Mouse (Mus musculus) cerebellum, adult (tissue): ENCODE results near the gene Creb5.

ENCODE experiments used
- ATAC-seq: cut with Nextera tagmentation; 2 replicates; pipeline ENCODE4 v1.9.2; 2017; ENCODE audit warnings: mild to moderate bottlenecking, moderate library complexity, mixed read lengths; ENCODE audit not compliant: insufficient number of reproducible peaks, low FRiP score, low TSS enrichment

Gene Creb5

DNA sequence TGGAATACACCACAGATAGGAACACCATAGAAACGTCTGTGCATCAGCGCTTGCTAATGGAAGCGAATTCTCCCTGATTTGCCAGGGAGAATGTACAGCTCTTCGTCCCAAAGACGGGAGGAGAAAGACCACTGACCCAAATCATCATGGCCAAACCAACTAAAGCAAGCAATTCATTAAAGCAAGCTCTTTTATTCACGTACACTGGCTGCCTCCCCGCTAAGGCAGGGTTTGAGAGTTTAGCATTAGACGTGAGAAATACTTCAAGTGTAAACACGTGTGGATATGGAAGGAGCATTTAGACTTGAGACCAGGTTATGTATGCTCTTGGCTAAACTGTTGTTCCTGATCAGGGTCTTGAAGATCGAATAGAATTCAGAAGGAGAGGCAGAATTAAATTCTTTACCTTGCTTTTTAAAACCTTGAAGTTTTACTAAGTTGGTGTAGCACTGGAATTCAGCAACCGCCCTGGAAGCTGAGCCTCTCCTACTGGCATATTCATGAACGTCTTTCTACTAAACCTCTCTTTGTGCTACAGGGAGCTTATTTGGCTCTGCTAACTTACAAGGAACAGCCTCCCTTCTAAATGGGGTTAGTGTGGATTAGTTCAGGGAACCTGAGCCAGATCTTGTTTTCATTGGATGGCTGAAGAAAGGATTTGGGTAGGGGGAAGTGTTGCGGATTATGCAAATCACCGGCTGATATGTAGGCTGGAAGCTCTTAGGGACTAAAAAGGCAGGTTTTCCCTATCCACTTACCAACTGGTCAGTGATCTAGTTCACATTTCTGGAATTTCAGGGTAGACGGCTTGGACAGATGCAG, 337.6 kb downstream of the Creb5 start:
- ATAC-seq = no peak

DNA sequence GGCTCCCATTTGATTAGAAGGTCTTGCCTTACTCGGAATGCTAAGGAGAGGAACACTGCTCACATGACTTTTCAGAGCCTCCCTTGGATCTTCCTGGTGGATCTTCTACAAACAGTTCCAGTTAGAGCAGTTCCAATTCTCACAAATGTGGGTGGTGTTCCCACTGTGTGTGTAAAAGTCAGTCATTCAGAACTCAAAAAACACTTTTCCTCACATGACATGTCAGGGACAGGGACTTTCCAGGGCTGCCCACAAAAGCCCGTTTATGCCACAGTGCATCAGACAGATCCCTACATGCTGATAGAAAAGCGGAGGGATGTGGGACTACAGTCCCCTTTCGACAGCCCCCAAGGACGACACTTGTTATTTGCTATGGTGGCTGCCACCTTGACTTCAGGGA, 339.0 kb downstream of the Creb5 start:
- no peak for ATAC-seq

DNA sequence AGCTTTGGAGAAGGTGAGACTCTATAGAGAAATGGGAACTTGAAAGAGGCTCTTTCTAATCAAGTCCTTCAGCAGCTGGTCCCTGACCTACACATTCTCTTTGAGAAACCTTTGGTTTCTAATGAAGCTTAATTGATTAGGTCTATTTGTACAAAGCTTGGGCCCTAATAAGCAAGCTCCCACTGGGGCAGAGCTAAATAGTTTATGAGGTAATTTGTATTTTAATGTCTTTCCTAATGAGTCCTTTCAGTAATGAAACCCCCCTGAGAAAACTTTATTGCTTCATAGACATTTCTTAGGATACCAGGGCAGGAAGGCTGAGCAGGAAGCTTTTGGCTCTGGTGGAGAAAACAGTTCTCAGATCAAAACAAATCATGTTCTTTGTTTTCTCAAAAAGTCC, 341.6 kb downstream of the Creb5 start:
- no peak for ATAC-seq

DNA sequence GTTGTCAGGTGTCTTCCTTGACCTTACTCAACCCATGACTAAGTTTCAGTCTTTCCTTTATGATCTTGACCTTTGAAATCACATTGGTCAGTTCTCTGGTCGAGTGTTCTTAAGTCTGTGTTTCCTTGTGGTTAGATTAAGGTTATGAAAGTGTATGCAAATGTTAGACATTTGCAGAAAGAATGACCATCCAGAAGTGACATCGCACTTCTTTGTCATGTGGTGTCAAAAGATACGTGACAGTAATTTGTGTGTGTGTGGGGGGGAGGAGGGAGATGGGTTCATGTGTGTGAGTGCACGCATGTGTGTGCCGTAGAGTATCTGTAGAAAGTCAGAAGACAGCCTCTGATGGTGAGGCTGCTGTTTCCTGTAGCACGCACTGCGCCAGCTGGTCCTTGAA, 348.4 kb downstream of the Creb5 start:
- ATAC-seq = no peak

DNA sequence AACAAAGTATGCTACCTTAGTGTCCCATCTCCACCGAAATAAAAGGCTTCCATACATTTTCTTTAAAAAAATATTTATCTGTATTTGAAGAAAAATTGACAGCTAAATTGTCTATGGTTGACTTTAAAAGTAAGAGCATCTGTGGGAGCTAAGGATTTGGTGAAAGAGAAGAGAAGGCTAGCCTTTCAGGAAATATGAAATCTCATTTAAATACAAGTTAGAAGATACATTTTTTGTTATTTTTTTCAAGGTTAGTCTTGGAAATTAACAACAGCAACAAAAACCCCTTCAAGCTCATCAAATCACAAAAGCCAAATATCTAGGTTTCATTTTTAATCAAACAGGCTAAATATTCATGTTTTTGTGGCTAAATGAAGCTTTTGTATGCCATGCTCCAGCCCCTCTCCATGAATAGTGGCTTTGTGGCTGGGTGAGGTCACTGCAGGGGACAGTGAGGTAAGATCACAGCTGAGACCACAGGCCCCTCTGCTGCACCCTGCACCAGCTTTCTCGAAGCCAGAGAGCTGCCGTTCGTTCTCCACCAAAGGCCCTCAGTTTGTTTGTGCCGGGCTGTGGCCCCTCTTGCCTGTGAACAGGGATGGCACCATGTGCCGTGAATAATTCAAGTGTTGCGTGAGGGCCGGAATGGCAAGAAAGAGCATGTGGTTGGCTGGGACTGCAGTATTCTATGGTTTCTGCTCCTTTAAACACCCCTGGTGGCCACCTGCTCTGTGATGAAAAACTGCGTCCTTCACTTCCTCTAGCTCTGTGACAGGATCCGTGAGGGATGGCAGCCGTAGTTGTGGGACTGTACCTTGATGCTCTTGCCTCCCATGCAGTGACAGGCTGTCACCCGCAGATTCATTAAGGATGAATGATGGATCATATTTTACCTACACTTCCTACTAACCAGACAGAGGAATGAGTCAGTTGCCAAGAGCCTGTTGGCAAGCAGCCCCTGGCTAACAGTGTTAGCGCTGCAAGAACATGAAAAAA, 350.6 kb downstream of the Creb5 start:
- no peak for ATAC-seq

DNA sequence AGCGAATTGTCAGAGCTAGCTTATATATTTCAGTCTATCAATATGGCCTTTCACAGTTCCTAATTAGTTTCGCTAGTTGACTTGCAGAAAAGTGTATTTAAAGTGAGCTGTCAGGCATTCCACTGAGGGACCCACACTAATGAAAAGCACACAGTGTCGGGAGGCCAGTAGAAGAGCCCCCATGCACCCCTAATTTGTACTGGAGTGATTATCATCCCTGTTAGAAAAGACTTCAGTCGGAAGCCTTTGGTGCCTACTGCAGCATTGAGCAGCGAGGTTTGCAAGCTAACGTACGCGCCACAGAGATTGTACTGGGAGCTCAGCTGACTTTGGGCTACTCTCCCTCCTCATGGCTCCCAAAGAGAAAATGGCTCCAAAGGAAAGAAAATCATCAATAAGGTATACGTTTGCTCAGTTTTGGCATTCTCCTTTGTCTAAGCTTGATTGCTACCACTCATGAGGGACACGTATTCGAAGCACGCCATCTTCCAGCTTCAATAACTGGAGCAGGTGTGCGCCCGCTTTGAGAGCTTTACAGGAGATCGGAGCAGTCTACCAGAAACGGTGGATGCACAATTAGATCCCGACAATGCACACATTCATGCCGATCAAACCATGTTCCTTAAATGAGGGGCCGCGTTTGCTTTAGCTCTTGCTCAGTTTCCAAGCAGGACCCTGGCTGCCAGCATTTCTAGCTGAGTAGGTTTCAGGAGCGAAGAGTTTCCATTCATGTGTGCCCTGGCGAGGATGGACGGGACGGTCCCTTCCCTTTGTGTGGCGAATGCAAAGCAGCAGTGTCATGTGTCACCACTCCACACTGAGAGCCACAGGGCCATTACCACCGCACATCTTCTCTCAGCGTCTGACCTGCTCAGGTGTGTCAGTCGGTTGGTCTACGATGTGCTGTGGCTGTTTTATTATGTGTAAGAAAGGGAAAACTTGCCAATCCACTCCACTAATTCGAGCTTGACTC, 354.8 kb downstream of the Creb5 start:
- no peak for ATAC-seq

DNA sequence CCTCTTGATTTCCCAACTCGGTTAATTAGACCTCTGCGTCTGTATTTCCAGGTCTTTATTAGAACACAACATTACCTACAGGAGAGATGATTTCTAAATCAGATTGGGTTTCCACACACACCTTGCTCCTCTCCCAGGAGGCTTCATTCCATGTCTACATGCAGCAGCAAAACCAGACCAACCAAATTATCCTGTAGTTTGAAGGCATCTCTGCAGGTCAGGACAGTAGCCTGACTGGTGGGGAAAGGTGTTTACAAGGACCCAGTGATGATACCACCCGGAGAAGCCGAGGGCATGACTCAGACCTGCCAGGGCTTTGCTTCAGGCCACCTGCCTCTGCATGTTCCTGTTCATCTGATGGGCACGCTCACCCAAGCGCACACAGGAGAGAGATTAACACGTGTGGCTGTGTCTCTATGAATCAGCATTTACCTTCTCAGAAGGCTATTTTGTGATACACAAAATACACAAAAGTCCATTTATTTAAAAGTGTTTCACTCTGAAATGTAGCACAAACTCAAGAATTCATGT, 355.8 kb downstream of the Creb5 start:
- no peak for ATAC-seq

DNA sequence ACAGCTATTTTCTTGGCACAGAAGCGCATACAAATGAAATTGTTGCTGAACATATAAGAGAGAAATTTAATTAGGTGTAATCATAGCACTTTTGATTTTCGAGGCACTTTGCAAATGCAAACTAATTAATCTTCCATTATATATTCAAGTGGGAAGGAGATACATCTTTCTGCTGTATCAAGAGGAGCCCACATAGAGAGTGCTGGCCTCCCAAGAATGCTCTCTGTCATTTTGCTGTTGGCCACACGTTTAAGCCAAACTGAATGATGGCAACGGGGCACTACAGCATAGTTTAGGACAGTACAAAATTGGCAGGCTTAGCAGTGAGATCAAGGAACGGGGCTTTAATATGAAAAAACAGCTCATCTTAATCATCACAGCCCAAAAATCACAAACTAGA, 356.4 kb downstream of the Creb5 start:
- no peak for ATAC-seq

DNA sequence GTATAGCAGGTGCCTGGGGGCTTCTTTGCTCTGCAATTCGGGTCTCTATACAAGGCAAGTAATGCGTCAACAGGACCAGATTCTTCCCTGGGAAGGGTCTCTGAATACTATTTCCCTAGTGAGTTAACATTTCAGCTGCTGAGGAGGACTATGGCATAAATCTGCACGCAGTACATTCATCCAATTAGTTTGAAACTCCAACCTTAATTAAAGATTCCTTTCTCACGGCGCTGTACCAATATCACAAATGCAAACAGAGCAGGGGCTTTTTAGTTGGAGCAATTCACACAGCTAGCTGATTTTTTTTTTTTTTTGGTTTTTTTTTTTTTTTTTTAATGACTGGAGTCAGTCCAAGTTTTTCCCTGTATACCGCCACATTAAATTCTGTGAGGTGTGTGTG, 357.0 kb downstream of the Creb5 start:
- no peak for ATAC-seq

DNA sequence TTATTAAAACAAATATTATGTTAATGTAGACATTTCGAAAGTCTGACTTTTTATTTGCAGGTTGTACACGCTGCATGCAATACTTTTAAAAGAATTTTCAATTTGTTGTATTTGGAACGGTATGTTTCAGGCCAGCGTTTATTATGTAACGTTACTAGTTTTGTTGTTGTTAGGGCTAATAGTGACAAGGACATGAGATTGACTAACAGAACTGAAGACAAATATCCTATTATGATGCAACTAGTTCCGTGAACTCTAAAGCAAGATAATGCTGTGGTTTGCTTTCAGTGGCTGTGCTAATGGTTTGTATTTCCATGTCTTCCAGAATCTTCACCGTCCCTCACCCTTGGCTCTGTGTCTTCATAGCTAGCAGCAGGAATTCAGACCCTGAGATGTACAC, 357.9 kb downstream of the Creb5 start:
- no peak for ATAC-seq

DNA sequence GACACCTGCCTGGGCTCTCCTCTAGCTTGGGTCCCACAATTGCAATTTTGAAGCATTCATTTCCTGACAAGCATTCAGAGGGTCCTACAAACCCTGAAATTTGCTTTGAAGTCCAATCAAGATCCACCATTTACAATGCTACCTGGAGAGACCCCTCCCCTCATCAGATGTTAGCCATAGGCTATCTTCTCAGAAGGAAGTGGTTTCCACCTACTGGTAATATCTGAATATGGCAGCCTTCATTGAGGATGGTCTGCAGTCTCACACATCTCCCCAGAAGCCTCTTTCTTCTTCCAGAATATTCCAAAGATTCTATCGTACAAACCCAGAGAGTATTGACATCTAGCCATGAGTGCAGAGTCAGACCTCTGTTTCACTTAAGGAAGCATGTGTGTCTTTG, 362.7 kb downstream of the Creb5 start:
- ATAC-seq = no peak

DNA sequence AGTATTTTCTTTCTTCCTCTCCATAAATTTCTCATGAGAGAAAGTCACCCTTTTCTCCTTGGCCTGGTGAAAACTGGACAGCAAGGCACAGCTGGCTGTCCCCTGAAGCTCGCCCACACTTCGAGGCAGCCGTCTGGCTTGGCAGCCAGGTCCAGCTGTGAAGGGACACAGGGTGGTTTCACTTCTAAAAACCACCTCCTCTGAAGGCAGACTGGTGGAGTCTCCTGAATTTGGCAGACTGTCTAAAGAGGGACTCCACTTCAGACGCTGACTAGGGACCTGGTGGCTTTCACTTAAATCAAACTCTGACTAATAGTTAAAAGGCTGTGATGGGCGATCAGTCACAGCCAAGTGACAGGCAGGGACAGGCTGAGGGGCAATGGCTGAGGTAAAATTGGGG, 365.6 kb downstream of the Creb5 start:
- no peak; the same call in 1 of the 2 replicates for ATAC-seq

DNA sequence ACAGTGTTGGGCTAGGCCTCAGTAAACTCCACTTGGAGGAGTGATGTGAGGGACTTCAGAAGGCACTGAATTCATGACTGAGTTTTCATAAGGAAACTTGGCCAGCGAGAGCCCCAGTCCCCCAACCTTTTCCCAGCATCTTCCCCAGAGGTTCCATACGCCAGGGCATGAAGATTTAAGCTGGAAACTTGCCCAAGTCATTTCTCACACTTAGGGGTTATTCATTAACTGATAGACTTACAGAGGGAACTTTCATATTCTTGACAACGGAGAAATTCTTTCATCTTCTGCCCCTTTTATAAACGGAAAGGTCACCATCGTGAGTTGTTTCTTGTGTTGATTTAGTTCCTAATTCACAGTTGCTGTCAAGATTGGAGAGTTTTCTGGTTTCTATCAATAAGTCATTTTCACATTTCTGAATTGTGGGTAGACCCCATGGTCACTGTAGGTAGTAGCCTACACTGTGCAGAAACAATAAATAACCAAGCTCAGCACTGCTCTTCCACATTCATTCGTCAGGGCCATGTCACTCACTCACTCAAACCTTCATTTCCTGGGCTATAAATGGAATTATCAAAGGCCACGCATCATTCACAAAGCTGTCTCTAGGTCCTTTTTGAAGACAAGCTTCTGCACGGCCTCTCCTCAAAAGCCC, 366.8 kb downstream of the Creb5 start:
- ATAC-seq = no peak

DNA sequence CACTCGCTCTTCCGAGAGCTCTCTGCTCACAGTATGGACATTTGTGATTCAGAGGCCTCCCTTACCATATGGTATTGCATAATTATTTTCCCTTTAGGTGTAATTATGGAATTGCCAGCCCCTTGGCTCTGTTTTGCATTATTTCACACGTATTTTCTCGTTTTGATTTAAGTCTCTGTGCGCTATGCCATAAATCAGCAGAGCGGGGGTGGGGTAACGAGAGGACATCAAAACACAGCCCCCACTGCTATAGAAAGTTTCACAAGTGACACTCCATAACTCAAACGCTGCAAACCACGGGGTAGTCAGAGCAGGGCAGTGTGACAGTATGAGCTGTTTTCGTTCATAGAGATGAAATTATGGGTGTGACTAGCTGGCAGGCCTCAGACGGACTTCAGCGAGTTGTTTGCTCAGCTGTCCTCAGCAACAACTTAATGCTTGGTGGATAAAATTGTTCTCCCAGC, 367.3 kb downstream of the Creb5 start:
- no peak for ATAC-seq

DNA sequence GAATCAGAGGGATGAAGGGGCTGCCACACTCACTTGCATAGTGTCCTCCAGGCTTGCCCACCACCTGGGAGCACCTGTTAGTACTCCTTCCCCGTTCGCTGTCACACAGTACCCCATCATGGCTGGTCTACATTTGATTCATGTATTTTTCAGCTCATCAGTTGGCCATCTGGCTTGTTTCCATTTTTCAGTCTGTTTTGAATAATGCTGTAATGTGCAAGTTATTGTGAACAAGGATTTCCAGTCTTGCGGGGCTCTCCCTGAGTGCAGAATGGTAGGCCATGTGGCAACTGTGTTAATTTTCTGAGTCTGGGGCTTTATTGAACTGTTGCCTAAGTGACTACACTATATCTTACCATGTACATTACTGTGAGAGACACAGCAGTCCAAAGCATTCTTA, 369.4 kb downstream of the Creb5 start:
- ATAC-seq = no peak

DNA sequence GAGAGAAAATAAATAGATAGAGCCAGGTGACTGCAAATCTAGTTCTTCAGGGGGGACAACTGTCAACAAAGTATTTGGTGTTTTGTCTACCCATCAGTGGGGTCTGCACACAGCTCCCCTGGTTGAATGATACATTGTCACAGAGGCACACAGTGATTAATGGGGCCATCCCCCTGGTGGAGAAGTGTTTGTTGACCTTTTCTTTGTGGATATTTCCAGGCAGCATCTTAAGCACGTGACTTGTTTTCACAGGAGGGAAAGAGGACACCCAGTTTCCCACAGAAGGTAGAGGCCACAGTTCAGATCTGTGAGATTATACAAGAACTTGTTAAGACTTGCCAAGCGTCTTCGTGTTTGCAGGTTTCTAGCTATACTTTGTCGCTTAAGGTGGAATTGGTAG, 370.4 kb downstream of the Creb5 start:
- ATAC-seq = no peak

DNA sequence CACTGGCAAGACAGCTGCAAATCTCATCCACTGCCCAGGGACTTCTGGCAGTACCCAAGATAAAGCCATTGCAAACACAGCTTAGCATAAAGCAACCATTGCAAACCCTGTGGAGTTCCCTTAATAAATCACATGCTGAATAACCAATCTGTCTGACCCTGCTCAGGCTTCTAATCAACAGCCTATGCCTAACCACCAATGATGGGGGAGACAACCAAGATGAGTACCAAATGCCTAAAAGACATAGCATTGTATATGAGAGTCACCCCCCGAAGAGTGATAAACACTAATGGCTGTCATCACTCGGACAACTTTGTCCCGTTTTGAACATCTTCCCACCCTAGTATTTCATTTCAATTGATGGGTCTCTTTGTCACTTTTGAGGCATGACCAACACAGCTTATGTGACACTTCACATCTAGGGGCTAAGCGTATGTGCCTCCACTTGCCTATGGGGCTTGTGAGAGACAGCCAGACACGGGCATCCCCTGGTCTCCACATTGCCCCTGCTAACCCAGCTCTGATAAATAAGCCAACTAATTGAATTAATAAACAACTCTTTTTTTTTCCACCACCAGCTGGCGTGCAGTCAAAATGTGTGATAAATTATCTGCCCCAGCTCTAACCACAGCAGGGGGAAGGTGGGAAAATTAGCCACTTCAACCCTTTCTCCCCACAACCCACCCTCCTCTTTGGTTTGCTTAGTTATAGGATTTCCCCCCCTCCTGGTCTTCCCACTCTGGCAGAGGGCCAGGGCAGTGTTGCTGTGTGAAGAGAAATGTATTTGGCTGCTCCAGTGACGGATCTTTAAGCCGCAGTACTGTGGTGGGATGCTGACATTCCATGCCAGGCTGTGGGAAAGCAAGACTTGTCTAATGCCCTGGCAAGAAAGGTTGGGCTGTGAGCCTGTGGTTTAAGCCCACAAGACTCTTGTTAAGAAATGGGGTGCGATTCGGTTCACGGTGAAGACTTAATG, 376.1 kb downstream of the Creb5 start:
- ATAC-seq = no peak

DNA sequence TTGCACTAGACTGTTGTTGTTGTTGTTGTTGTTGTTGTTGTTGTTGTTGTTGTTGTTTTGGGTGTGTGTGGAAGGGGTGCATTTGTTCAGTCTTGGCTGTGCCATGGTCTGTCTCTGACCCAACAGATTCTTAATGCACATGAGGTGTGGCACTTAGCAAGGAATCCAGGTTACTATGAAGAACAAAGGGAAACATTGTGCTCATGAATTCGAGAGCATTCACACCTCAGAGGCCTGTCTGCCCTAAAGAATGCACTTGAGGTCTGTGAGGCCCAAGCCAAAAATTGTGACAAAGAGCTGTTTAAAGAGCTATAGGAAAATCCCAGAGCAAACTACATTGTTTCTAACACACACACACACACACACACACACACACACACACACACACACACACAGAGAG, 377.7 kb downstream of the Creb5 start:
- ATAC-seq = no peak
